Comparison of ENCODE assay signal across 16 mouse cellular contexts in the genomic region with DNA sequence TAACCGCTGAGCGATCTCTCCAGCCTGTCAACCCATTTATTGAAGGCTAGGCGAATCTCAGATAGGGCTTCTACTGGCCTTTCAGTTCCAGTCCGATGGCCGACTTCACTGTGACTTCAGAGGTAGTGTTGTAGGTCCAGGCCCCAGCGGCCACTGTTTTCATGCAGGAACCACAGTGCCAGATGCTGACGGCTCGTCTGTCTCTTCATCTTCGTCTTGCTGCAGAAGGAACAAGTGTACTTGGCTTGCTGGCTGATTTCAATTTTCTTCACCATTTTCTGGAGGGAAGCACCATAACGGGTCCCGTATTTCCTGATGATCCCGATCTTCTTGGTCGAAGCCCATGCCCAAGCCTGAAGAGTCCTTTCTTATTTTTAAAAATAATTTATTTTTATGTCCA.
"Had no signal": no experiment of that assay in that cellular context is flagged by ENCODE, and none has a peak within 500 bp of the region (broad histone marks: within the 10 kb centered on the region; RNA-seq: fewer than 3 reads in every experiment).

No protein-coding gene starts in this region.

- DNase-seq: cerebellum, adult 8-10 months; cerebellum, adult 9-10 months; cerebellum, adult 9-11 months; cerebellum, postnatal 10 days; cerebellum, postnatal 14 days; cerebellum, postnatal 25 days; cerebellum, postnatal 36 days; embryo, embryonic 11 days; forebrain, postnatal 0 days; gastrocnemius, adult 2 months; gastrocnemius, postnatal 10 days; gastrocnemius, postnatal 14 days; gastrocnemius, postnatal 25 days; gastrocnemius, postnatal 36 days; heart, adult 18-20 months; heart, adult 2 months had no signal
